Mouse (Mus musculus): ENCODE measurements around the gene Scgb2b7.
"Not testable (repeated sequence)": the region's sequence is repeated elsewhere in the genome, so short reads cannot be mapped to it uniquely, and the experiment has no call there.

Gene Scgb2b7

GRCm38 (mm10) chr7:31705657-31706056, at the start of gene Scgb2b7:
Gene Scgb2b7 (minus strand): TSS chr7:31705757.
- DNase-seq (ENCODE audit: low spot score), result not testable (repeated sequence)

DNA sequence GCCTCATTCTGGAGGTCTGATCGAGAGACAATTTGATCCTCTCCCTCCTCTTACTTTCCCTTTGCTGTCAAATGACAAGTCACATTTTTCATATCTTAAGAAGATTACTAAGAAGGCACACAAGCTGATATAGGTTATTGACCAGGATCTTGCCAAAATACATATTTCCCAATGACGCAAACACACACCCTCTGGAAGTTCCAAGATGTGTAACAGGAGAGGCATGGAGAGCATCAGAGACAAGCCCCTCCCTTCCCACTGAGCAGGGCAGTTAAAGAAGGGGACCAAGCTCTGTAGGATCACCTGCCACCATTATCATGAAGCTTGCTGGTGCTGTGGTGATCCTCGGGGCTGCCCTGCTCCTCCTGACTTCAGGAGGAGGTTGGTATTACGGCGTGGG, 6.8 kb upstream of the Scgb2b7 start, which contains the start of gene Scgb1b7:
Gene Scgb1b7, plus strand, starts transcription at position 301 of the 400 bp plus-strand sequence.
- not testable (repeated sequence) for DNase-seq (ENCODE audit: low spot score)

All from urinary bladder, postnatal 25 days (tissue).